ENCODE assay signal across 8 mouse cellular contexts in genomic region chr2:27039286-27039685, GRCm38 (mm10). TPM values are rescaled to one million over a fixed set of nuclear protein-coding genes. Genes with fewer than 3 reads are reported as not detected.
A peak's percentile ranks its signal among the peaks of the same experiment; 100 is the strongest.
DNase-seq lines count a peak whose midpoint lies in the region; ATAC-seq and TF ChIP-seq lines count a peak whose summit lies in the region.
"Had no signal": no experiment of that assay in that cellular context is flagged by ENCODE, and none has a peak within 500 bp of the region (broad histone marks: within the 10 kb centered on the region; RNA-seq: fewer than 3 reads in every experiment).

No protein-coding gene starts in this region.

- peaks cover 0 to 10% of the 10 kb centered on the region in 2 experiments; a peak in 1 of 4 replicates for H3K4me1 ChIP-seq in MEL (ENCODE audit: control insufficient read depth in 1 of 2, insufficient read depth in 2 of 2, low read length in 2 of 2)
- no peaks in the 10 kb centered on the region for H3K4me1 ChIP-seq in embryonic fibroblast, embryonic 13.5 days (ENCODE audit: control insufficient read depth, insufficient read depth, low read length)
- peaks cover 7% of the 10 kb centered on the region for H3K4me1 ChIP-seq in olfactory bulb, adult 2 months (ENCODE audit: control insufficient read depth, insufficient read depth, low read length)
- H3K4me1 ChIP-seq: embryonic facial prominence, embryonic 12.5 days had no signal

- no peak for TF ChIP-seq POLR2A in MEL (IDR thresholded peaks at IDR 0.05; ENCODE audit: control insufficient read depth in 1 of 2, insufficient read depth in 1 of 2, low read depth in 1 of 2, low read length in 2 of 2, poor library complexity in 1 of 2)
- TF ChIP-seq POLR2A in embryonic fibroblast, embryonic 13.5 days (IDR thresholded peaks at IDR 0.05; ENCODE audit: low read depth, low read length) = no peak
- no peak for TF ChIP-seq POLR2A in olfactory bulb, adult 2 months (IDR thresholded peaks at IDR 0.05; ENCODE audit: insufficient read depth, low read depth, low read length)

- intact Hi-C loops in left cerebral cortex, adult 2 months (cut with DNase I) = loop anchor here (2.0 to 5.0 kb wide), 2 partner anchors 192 to 392 kb away; no protein-coding TSS in a partner anchor
- intact Hi-C loops in left cerebral cortex, postnatal 4 days (cut with DNase I) = loop anchor here (10.0 kb wide), 1 partner anchor 104 kb away; the partner anchor contains the start of genes Stkld1 and Surf4

- no peaks in the 10 kb centered on the region for H3K27me3 ChIP-seq in MEL (ENCODE audit: control insufficient read depth in 1 of 2, insufficient read depth in 2 of 2, low read length in 2 of 2)
- H3K27me3 ChIP-seq: embryonic facial prominence, embryonic 12.5 days had no signal

- no peak for TF ChIP-seq EP300 in MEL (IDR thresholded peaks at IDR 0.05; ENCODE audit: low read depth in 1 of 2, low read length in 2 of 2)

- no peaks in the 10 kb centered on the region for H3K79me2 ChIP-seq in MEL (ENCODE audit: control insufficient read depth, insufficient read depth, low read length, poor library complexity)

- H3K9ac ChIP-seq in MEL (ENCODE audit: control insufficient read depth, low read depth, low read length, poor library complexity, severe bottlenecking) = no peak overlapping the region
- H3K9ac ChIP-seq: embryonic facial prominence, embryonic 12.5 days had no signal

- no peaks in the 10 kb centered on the region for H3K9me3 ChIP-seq in MEL (replicated peaks; ENCODE audit: insufficient read depth, low read length)
- H3K9me3 ChIP-seq: embryonic facial prominence, embryonic 12.5 days had no signal

- no peak overlapping the region for H3K4me3 ChIP-seq in left cerebral cortex, adult 2 months
- peak overlapping the region in 1 of 2 experiments; percentile 40; a peak in 1 of 4 replicates for H3K4me3 ChIP-seq in MEL (ENCODE audit: control insufficient read depth in 1 of 2, insufficient read depth in 1 of 2, low read depth in 2 of 2, low read length in 2 of 2)
- H3K4me3 ChIP-seq in embryonic fibroblast, embryonic 13.5 days (ENCODE audit: insufficient read depth, low read length) = no peak overlapping the region
- no peak overlapping the region for H3K4me3 ChIP-seq in olfactory bulb, adult 2 months (ENCODE audit: insufficient read depth, low read depth, low read length)
- H3K4me3 ChIP-seq: embryonic facial prominence, embryonic 12.5 days had no signal

- H3K27ac ChIP-seq in left cerebral cortex, adult 2 months = no peak overlapping the region
- H3K27ac ChIP-seq in MEL (ENCODE audit: control insufficient read depth, low read depth, low read length) = no peak overlapping the region
- no peak overlapping the region for H3K27ac ChIP-seq in embryonic fibroblast, embryonic 13.5 days (ENCODE audit: insufficient read depth, low read length)
- H3K27ac ChIP-seq in olfactory bulb, adult 2 months (ENCODE audit: insufficient read depth, low read depth, low read length) = no peak overlapping the region
- H3K27ac ChIP-seq: embryonic facial prominence, embryonic 12.5 days had no signal

- TF ChIP-seq RAD21 in MEL (IDR thresholded peaks at IDR 0.05; ENCODE audit: low read depth, low read length) = peak; percentile 21

- 22% methylated on average over 1 of the region's 1 CpGs for WGBS in olfactory bulb, adult 2 months

- no peak for DNase-seq in left cerebral cortex, adult 2 months (ENCODE audit: extremely low spot score in 1 of 2, low spot score in 2 of 2)
- no peak for DNase-seq in left cerebral cortex, postnatal 4 days
- peak; percentile 62 for DNase-seq in MEL (ENCODE audit: low read depth, low spot score)

- ATAC-seq in erythroblast, adult 5-6 weeks (replicated peaks; ENCODE audit: low FRiP score, poor library complexity, severe bottlenecking) = no peak
- no peak for ATAC-seq in erythroid progenitor cell, adult 5-6 weeks (replicated peaks; ENCODE audit: low FRiP score, poor library complexity, severe bottlenecking)

- H3K36me3 ChIP-seq in MEL (ENCODE audit: control insufficient read depth in 1 of 2, insufficient read depth in 2 of 2, low read length in 2 of 2) = no peaks in the 10 kb centered on the region
- H3K36me3 ChIP-seq: embryonic facial prominence, embryonic 12.5 days had no signal

- peak; percentile 52 for TF ChIP-seq CTCF in left cerebral cortex, adult 2 months (IDR thresholded peaks at IDR 0.05)
- TF ChIP-seq CTCF in MEL (IDR thresholded peaks at IDR 0.05 in 2 of 3, conservative IDR thresholded peaks at IDR 0.05 in 1 of 3; ENCODE audit: control insufficient read depth in 1 of 3, insufficient read depth in 1 of 3, low read depth in 2 of 3, low read length in 3 of 3, poor library complexity in 1 of 3, severe bottlenecking in 1 of 3) = peak; percentile 68 to 80 (median 77)
- TF ChIP-seq CTCF in embryonic fibroblast, embryonic 13.5 days (IDR thresholded peaks at IDR 0.05; ENCODE audit: borderline replicate concordance, insufficient read depth, low read length) = peak; percentile 22; the same call in 1 of the 2 replicates
- 0 out of 2 replicates have a peak, but pooled peaks have one; percentile 9 for TF ChIP-seq CTCF in olfactory bulb, adult 2 months (IDR thresholded peaks at IDR 0.05; ENCODE audit: insufficient read depth, low read depth, low read length)

TF ChIP-seq in MEL, 35 proteins besides CTCF, POLR2A, EP300 and RAD21 (continues in another document):
- TF ChIP-seq CHD1 (IDR thresholded peaks at IDR 0.05; ENCODE audit: low read depth, low read length) = no peak
- peak; percentile 55 for TF ChIP-seq SMC3 (IDR thresholded peaks at IDR 0.05; ENCODE audit: low read depth, low read length)
- no peak for TF ChIP-seq MYB (IDR thresholded peaks at IDR 0.05; ENCODE audit: low read depth, low read length)
- no peak for TF ChIP-seq MAZ (IDR thresholded peaks at IDR 0.05; ENCODE audit: low read depth, low read length)

RNA-seq across cellular contexts. Expression of gene Slc2a6, which starts 11.5 kb away (rescaled TPM):
- 10 to 100 TPM; 28.9 to 29.1 TPM for total RNA-seq in left cerebral cortex, adult 2 months (2021)
- 10 to 100 TPM; 23.3 to 27.5 TPM for total RNA-seq in left cerebral cortex, postnatal 4 days (2021)
- 2.3 and 2.6 TPM in 2 replicates for total RNA-seq in MEL (2012; rRNA removed)
- polyA plus RNA-seq in MEL (2012; ENCODE audit: insufficient read depth in 1 of 2, insufficient read length in 2 of 2, low read depth in 1 of 2, low replicate concordance in 2 of 2, missing spikeins in 1 of 2) = 1 to 10 TPM in 1 of 2 experiments, not detected in 1; 3.2 TPM
- polyA plus RNA-seq in embryonic fibroblast, embryonic 13.5 days (2011; ENCODE audit: insufficient read length, low read depth, missing spikeins) = 2.4 and 6.0 TPM in 2 replicates
- not detected in 2 replicates for polyA plus RNA-seq in olfactory bulb, adult 2 months (2012; ENCODE audit: insufficient read depth, insufficient read length, low replicate concordance, missing spikeins)
- total RNA-seq in erythroblast, adult 5-6 weeks (2015; ENCODE audit: low replicate concordance) = 1.2 and 2.5 TPM in 2 replicates
- total RNA-seq in erythroblast, adult 5-6 weeks (2017; ENCODE audit: low replicate concordance) = 0.56 and 1.9 TPM in 2 replicates
- 1.4 TPM in 1 of 2 replicates, not detected in the other for total RNA-seq in erythroid progenitor cell, adult 5-6 weeks (2015; ENCODE audit: low replicate concordance)
- 0.68 and 2.2 TPM in 2 replicates for total RNA-seq in erythroid progenitor cell, adult 5-6 weeks (2017; ENCODE audit: low replicate concordance)

RNA-seq across cellular contexts. Expression of gene Cacfd1, which starts 29.6 kb away (rescaled TPM):
- total RNA-seq in left cerebral cortex, adult 2 months (2021) = 10 to 100 TPM; 46.3 to 48.2 TPM
- total RNA-seq in left cerebral cortex, postnatal 4 days (2021) = 10 to 100 TPM; 73.1 to 80.5 TPM
- 15.2 and 19.1 TPM in 2 replicates for total RNA-seq in MEL (2012; rRNA removed)
- 10 to 100 TPM in 1 of 2 experiments, not detected in 1; 60.7 TPM for polyA plus RNA-seq in MEL (2012; ENCODE audit: insufficient read depth in 1 of 2, insufficient read length in 2 of 2, low read depth in 1 of 2, low replicate concordance in 2 of 2, missing spikeins in 1 of 2)
- 34.8 and 35.5 TPM in 2 replicates for polyA plus RNA-seq in embryonic fibroblast, embryonic 13.5 days (2011; ENCODE audit: insufficient read length, low read depth, missing spikeins)
- not detected in 2 replicates for polyA plus RNA-seq in olfactory bulb, adult 2 months (2012; ENCODE audit: insufficient read depth, insufficient read length, low replicate concordance, missing spikeins)
- total RNA-seq in erythroblast, adult 5-6 weeks (2015; ENCODE audit: low replicate concordance) = 1.2 and 4.4 TPM in 2 replicates
- 2.8 and 14.5 TPM in 2 replicates for total RNA-seq in erythroblast, adult 5-6 weeks (2017; ENCODE audit: low replicate concordance)
- 4.0 and 6.7 TPM in 2 replicates for total RNA-seq in erythroid progenitor cell, adult 5-6 weeks (2015; ENCODE audit: low replicate concordance)
- total RNA-seq in erythroid progenitor cell, adult 5-6 weeks (2017; ENCODE audit: low replicate concordance) = 1.1 and 2.1 TPM in 2 replicates

RNA-seq across cellular contexts. Expression of gene Mymk, which starts 32.7 kb away (rescaled TPM):
- under 1 TPM in 1 of 2 experiments, not detected in 1; 0.75 TPM for total RNA-seq in left cerebral cortex, adult 2 months (2021)
- total RNA-seq in left cerebral cortex, postnatal 4 days (2021) = under 1 TPM in 1 of 2 experiments, not detected in 1; 0.42 TPM
- total RNA-seq in MEL (2012; rRNA removed) = not detected in 2 replicates
- not detected for polyA plus RNA-seq in MEL (2012; ENCODE audit: insufficient read depth in 1 of 2, insufficient read length in 2 of 2, low read depth in 1 of 2, low replicate concordance in 2 of 2, missing spikeins in 1 of 2)
- not detected in 2 replicates for polyA plus RNA-seq in embryonic fibroblast, embryonic 13.5 days (2011; ENCODE audit: insufficient read length, low read depth, missing spikeins)
- not detected in 2 replicates for polyA plus RNA-seq in olfactory bulb, adult 2 months (2012; ENCODE audit: insufficient read depth, insufficient read length, low replicate concordance, missing spikeins)
- total RNA-seq in erythroblast, adult 5-6 weeks (2015; ENCODE audit: low replicate concordance) = not detected in 2 replicates
- not detected in 2 replicates for total RNA-seq in erythroblast, adult 5-6 weeks (2017; ENCODE audit: low replicate concordance)
- total RNA-seq in erythroid progenitor cell, adult 5-6 weeks (2015; ENCODE audit: low replicate concordance) = not detected in 2 replicates
- not detected in 2 replicates for total RNA-seq in erythroid progenitor cell, adult 5-6 weeks (2017; ENCODE audit: low replicate concordance)

RNA-seq across cellular contexts. Expression of gene Adamtsl2, which starts 39.9 kb away (rescaled TPM):
- 10 to 100 TPM; 16.2 to 21.4 TPM for total RNA-seq in left cerebral cortex, adult 2 months (2021)
- 10 to 100 TPM; 23.8 to 25.1 TPM for total RNA-seq in left cerebral cortex, postnatal 4 days (2021)
- total RNA-seq in MEL (2012; rRNA removed) = not detected in 2 replicates
- polyA plus RNA-seq in MEL (2012; ENCODE audit: insufficient read depth in 1 of 2, insufficient read length in 2 of 2, low read depth in 1 of 2, low replicate concordance in 2 of 2, missing spikeins in 1 of 2) = not detected
- 0.17 and 0.95 TPM in 2 replicates for polyA plus RNA-seq in embryonic fibroblast, embryonic 13.5 days (2011; ENCODE audit: insufficient read length, low read depth, missing spikeins)
- polyA plus RNA-seq in olfactory bulb, adult 2 months (2012; ENCODE audit: insufficient read depth, insufficient read length, low replicate concordance, missing spikeins) = not detected in 2 replicates
- not detected in 2 replicates for total RNA-seq in erythroblast, adult 5-6 weeks (2015; ENCODE audit: low replicate concordance)
- not detected in 2 replicates for total RNA-seq in erythroblast, adult 5-6 weeks (2017; ENCODE audit: low replicate concordance)
- total RNA-seq in erythroid progenitor cell, adult 5-6 weeks (2015; ENCODE audit: low replicate concordance) = not detected in 2 replicates
- not detected in 2 replicates for total RNA-seq in erythroid progenitor cell, adult 5-6 weeks (2017; ENCODE audit: low replicate concordance)

Comparison
In these comparisons a context has a peak if more than half of its experiments do, and no peak if none do; other contexts are left out.
1. CTCF ChIP-seq: peak in every context shown above with its lines; median percentile 77 in MEL; 52 in left cerebral cortex, adult 2 months; 22 in embryonic fibroblast, embryonic 13.5 days; 9 in olfactory bulb, adult 2 months.